Mouse (Mus musculus): ENCODE data around the gene Aqp7. TPM values are rescaled to one million over a fixed set of nuclear protein-coding genes. Genes with fewer than 3 reads are reported as not detected.

Gene Aqp7
- polyA plus RNA-seq, 1 experiment from 2014 or later, result not detected

DNA sequence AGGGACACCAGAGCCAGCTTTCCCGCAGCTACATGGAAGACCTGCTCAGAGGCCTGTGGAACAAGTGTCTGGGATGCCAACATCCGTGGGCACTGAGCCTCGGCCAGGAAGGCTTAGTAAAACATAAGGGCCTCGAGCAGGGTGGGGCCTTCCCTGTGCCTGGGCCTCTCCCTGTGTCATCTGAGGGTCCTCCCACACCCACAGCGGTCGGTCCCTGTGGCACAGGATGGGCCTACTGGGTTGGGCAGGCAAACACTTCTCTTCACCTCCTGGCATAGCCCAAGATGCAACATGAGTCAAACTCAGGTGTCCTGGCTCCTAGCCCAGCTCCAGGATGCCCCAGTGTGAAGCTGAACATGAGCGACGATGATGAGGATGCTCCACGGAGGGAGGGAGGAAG is 9.4 kb upstream of the Aqp7 start:
- peaks cover 5% of the 10 kb centered on the region for H3K27me3 ChIP-seq (replicated peaks)
- no peaks in the 10 kb centered on the region for H3K9me3 ChIP-seq
- ATAC-seq (ENCODE audit: extremely low read depth, insufficient number of reproducible peaks, low FRiP score, low TSS enrichment), result no peak
- no peaks in the 10 kb centered on the region for H3K36me3 ChIP-seq
- H3K9ac ChIP-seq, result no peak overlapping the region
- no peak overlapping the region for H3K27ac ChIP-seq (replicated peaks)
- WGBS, result 70% methylated on average over 9 of the region's 9 CpGs
- H3K4me2 ChIP-seq, result no peak overlapping the region
- peaks cover 23% of the 10 kb centered on the region for H3K4me1 ChIP-seq
- no peak overlapping the region for H3K4me3 ChIP-seq

DNA sequence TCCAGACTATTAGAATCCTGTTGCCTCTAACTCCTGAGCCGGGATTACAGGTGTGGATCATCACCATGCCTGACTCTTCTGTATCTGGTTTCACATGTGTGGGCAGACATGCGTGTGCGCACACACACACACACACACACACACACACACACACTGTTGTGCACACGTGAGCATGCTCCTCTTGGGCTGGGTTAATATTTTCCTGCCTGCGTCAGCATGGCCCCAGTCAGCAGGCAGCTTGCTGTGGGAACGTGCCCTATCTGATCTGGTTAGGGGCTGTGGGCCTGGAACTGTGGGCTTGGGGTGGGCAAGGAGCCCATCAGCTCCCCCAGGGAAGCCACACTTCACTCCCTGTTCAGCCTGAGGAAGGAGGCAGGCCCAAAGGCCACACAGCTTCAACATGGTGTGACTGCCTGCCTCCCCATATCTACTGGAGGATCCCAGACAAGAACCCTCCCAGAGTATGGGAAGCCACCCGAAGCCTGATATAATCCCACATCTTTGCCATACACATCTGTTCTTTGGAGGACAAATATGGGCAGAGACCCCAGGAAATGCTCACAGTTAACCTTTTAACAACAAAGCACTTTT is 8.9 kb upstream of the Aqp7 start:
- Histone ChIP-seq H3K27ac (replicated peaks) (no peak overlapping the region), H3K4me2 (no peak overlapping the region), H3K4me3 (no peak overlapping the region), H3K4me1 (peaks cover 23% of the 10 kb centered on the region), H3K36me3 (no peaks in the 10 kb centered on the region), H3K27me3 (replicated peaks) (no peaks in the 10 kb centered on the region), H3K9me3 (no peaks in the 10 kb centered on the region), H3K9ac (no peak overlapping the region)
- 61% methylated on average over 7 of the region's 7 CpGs for WGBS
- no peak; the same call in 1 of the 2 replicates for ATAC-seq (ENCODE audit: extremely low read depth, insufficient number of reproducible peaks, low FRiP score, low TSS enrichment)

DNA sequence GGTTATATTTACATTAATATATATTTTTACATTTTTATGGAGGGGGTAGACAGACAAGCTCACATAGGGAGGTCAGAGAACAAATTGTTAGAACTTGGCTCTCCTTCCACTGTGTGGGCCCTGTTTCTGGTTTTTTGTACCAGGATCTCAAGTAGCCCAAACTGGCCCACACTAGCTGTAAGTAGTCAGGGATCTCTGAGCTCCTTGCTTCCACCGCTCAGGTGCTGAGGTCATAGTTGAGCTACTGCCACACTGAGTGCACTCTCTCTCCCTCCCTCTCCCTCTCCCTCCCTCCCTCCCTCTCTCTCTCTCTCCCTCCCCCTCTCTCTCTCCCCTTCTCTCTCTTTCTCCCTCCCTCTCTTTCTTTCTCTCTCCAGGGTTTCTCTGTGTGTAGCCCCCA is 8.3 kb upstream of the Aqp7 start:
- no peak overlapping the region for H3K9ac ChIP-seq
- 27% methylated on average over 1 of the region's 1 CpGs for WGBS
- no peak overlapping the region for H3K4me2 ChIP-seq
- H3K9me3 ChIP-seq, result no peaks in the 10 kb centered on the region
- H3K27ac ChIP-seq (replicated peaks), result no peak overlapping the region
- H3K27me3 ChIP-seq (replicated peaks), result no peaks in the 10 kb centered on the region
- H3K36me3 ChIP-seq, result no peaks in the 10 kb centered on the region
- ATAC-seq (ENCODE audit: extremely low read depth, insufficient number of reproducible peaks, low FRiP score, low TSS enrichment), result no peak
- no peak overlapping the region for H3K4me3 ChIP-seq
- H3K4me1 ChIP-seq, result peaks cover 23% of the 10 kb centered on the region

DNA sequence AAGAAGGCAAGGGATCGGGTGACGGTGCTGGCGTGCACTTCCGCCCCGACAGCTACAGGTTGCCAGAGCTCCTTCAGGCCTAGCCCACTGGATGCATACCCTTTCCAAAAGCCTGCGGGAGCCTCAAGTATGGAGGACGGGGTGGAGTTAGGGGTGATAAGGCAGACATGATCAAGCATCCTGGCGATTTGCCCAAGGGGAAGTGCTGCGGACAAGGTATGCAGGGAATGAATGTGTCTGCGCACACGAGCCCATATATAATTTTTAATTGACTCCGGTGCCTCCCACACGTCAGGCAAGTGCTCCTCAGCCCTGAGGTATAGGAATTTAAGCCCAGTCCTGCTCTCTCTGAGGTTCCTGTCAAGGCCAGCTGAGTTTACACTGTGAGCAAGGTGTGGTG is 7.2 kb upstream of the Aqp7 start:
- H3K36me3 ChIP-seq, result no peaks in the 10 kb centered on the region
- no peaks in the 10 kb centered on the region for H3K27me3 ChIP-seq (replicated peaks)
- no peaks in the 10 kb centered on the region for H3K9me3 ChIP-seq
- H3K4me1 ChIP-seq, result peaks cover 27% of the 10 kb centered on the region
- ATAC-seq (ENCODE audit: extremely low read depth, insufficient number of reproducible peaks, low FRiP score, low TSS enrichment), result peak; percentile 6; the same call in 1 of the 2 replicates
- H3K4me2 ChIP-seq, result peak overlapping the region; percentile 59
- peak overlapping the region; percentile 11; the same call in 1 of the 2 replicates for H3K4me3 ChIP-seq
- WGBS, result 25% methylated on average over 13 of the region's 13 CpGs
- H3K9ac ChIP-seq, result peak overlapping the region; percentile 47; the same call in 1 of the 2 replicates
- peak overlapping the region; percentile 70 for H3K27ac ChIP-seq (replicated peaks)

DNA sequence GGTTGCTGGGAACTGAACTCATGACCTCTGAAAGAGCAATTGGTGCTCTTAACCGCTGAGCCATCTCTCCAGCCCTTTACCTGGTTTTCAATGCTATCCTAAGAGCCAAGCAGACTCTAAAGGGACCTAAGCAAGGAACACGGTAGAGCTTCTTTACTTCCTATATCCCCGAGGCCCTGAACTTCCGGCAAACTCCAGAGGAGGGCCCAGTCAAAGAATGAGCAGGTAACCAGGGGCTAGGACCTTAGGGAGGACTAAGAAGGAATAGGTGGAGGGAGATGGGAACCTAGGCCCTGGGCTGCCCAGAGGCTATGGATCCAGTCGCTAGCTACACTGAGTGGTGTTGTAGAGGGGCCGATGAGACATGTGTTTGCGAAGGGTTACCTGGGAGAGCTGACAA is 3.8 kb upstream of the Aqp7 start:
- Histone ChIP-seq H3K4me2 (no peak overlapping the region), H3K4me3 (no peak overlapping the region), H3K9me3 (no peaks in the 10 kb centered on the region), H3K9ac (no peak overlapping the region), H3K27ac (replicated peaks) (no peak overlapping the region), H3K36me3 (no peaks in the 10 kb centered on the region), H3K4me1 (peaks cover 39% of the 10 kb centered on the region), H3K27me3 (replicated peaks) (no peaks in the 10 kb centered on the region)
- no peak for ATAC-seq (ENCODE audit: extremely low read depth, insufficient number of reproducible peaks, low FRiP score, low TSS enrichment)
- WGBS, result 75% methylated on average over 7 of the region's 7 CpGs

DNA sequence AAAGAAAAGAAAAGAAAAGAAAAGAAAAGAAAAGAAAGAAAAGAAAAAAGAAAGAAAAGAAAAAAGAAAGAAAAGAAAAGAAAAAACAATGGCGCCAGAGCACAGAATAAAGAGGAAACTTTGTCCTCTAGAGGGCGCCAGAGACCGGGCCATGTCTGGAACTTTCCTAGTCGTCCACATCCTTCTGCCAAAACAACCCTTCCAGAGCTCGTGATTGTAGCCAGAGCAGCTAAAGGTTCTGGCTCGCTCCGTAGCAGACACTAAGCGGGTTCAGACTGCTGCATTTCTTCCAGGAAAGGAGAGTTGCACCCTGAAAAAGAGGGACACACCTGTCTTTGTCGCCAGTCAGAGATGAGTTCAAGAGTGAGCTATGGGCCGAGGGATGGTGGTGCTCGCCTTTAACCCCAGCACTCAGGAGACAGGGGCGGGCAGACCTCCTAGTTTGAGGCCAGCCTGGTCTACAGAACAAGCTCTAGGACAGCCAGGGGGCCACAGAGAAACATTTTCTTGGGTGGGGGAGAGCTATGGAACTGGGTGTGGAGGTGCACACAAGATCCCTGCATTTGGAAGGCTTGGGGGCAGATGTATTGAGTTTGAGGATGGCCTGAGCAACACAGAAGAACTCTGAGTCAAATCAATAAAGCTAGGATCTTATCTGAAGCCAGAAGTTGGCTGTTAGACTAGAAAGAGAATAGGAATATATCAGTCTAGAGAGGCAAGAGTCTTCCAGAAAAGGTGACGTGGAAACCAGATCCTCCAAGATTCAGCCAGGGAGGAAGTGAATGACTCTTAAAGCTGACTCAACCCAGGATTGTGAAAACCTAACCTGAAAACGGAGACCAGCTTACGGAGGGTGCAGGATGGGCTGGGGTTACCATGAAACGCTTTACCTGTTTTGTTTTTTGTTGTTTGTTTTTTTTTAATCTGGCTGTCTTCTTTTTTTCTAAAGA is 3.1 kb upstream of the Aqp7 start:
- no peaks in the 10 kb centered on the region for H3K9me3 ChIP-seq
- H3K4me1 ChIP-seq, result peaks cover 40% of the 10 kb centered on the region
- no peaks in the 10 kb centered on the region; the same call in 1 of the 2 replicates for H3K27me3 ChIP-seq (replicated peaks)
- no peak overlapping the region for H3K27ac ChIP-seq (replicated peaks)
- H3K9ac ChIP-seq, result peak overlapping the region; percentile 74
- peak overlapping the region; percentile 21 for H3K4me3 ChIP-seq
- peak overlapping the region; percentile 63 for H3K4me2 ChIP-seq
- no peaks in the 10 kb centered on the region for H3K36me3 ChIP-seq
- 32% methylated on average over 16 of the region's 16 CpGs for WGBS
- ATAC-seq (ENCODE audit: extremely low read depth, insufficient number of reproducible peaks, low FRiP score, low TSS enrichment), result no peak

DNA sequence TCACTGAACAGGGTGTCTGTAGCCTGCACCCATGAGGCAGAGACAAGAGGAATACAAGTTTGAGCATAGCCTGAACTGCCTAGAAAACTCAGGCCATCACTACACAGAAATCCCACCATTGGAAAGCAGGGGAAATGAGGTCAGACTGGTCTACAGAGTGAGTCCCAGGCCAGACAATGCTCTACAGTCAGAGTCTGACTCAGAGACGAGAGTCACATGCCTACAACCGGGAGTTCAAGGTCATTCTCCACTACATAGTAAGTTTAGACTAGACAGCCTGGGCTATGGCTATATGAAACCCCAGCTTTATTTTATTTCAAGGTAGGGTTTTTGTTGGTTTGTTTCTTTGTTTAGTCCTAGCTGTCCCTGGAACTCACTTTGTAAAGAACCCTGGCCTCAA is 987 bp upstream of the Aqp7 start:
- Histone ChIP-seq H3K27me3 (replicated peaks) (no peaks in the 10 kb centered on the region; the same call in 1 of the 2 replicates), H3K36me3 (no peaks in the 10 kb centered on the region), H3K4me1 (peaks cover 26% of the 10 kb centered on the region), H3K4me3 (no peak overlapping the region), H3K4me2 (no peak overlapping the region), H3K9me3 (no peaks in the 10 kb centered on the region), H3K27ac (replicated peaks) (no peak overlapping the region), H3K9ac (0 out of 2 replicates have a peak overlapping the region, but pooled peaks have one; percentile 33)
- whole genome bisulfite sequencing, result 38% methylated on average over 2 of the region's 2 CpGs
- ATAC-seq (ENCODE audit: extremely low read depth, insufficient number of reproducible peaks, low FRiP score, low TSS enrichment), result no peak

DNA sequence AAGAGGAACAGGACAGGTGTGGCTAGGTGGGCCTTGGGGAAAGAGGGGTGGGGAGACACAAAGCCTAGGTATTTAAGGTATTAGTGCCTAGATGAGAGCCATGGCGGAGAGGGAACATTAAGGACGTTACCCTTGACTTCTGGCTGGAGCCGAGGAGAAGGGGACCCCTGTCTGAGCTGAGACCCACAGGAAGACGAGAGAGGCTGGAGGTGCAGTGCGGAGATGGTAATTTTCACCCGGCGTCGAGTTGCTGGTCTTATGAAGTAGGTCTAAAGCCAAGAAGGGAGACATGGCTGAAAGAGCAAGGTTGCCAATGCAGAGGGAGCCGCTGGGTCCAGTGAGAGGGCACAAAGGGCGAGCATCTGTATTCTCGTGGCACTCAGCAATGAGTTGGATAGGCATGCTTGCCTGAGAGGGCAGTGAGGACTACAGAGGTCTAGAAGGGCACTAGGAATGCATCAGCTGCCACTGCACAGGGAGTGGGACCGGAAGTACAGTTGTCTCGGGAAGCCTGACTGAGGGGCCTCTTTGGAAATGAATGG is 1.6 kb downstream of the Aqp7 start:
- no peak overlapping the region for H3K4me3 ChIP-seq
- no peaks in the 10 kb centered on the region for H3K36me3 ChIP-seq
- no peaks in the 10 kb centered on the region; the same call in 1 of the 2 replicates for H3K27me3 ChIP-seq (replicated peaks)
- H3K4me2 ChIP-seq, result no peak overlapping the region
- no peaks in the 10 kb centered on the region for H3K9me3 ChIP-seq
- H3K9ac ChIP-seq, result no peak overlapping the region
- H3K4me1 ChIP-seq, result peaks cover 26% of the 10 kb centered on the region
- no peak overlapping the region for H3K27ac ChIP-seq (replicated peaks)
- whole genome bisulfite sequencing, result 75% methylated on average over 13 of the region's 13 CpGs
- no peak for ATAC-seq (ENCODE audit: extremely low read depth, insufficient number of reproducible peaks, low FRiP score, low TSS enrichment)

DNA sequence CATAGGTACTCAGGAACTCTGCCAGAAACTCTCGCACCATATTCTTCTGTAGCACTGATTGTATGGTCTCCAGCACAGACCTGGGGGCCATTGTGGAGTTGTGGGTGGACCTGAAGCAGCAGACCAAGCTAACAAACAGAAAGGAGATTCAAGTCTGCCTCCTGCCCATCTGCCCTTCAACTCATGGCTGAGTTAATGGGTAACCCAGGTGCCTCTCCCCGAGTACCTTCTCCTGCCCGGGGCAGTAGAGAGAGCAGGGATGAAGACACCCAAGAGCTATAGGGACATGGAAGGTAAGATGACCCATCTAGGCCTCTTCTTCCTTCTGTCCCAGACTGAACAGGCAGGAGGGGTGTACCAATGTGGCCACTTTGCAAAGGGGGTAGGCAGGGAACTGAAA is 2.7 kb downstream of the Aqp7 start:
- Histone ChIP-seq H3K4me2 (no peak overlapping the region), H3K36me3 (no peaks in the 10 kb centered on the region), H3K4me1 (peaks cover 22% of the 10 kb centered on the region), H3K9ac (no peak overlapping the region), H3K4me3 (no peak overlapping the region), H3K27ac (replicated peaks) (no peak overlapping the region), H3K27me3 (replicated peaks) (no peaks in the 10 kb centered on the region; the same call in 1 of the 2 replicates), H3K9me3 (no peaks in the 10 kb centered on the region)
- 79% methylated on average over 3 of the region's 3 CpGs for WGBS
- no peak for ATAC-seq (ENCODE audit: extremely low read depth, insufficient number of reproducible peaks, low FRiP score, low TSS enrichment)

DNA sequence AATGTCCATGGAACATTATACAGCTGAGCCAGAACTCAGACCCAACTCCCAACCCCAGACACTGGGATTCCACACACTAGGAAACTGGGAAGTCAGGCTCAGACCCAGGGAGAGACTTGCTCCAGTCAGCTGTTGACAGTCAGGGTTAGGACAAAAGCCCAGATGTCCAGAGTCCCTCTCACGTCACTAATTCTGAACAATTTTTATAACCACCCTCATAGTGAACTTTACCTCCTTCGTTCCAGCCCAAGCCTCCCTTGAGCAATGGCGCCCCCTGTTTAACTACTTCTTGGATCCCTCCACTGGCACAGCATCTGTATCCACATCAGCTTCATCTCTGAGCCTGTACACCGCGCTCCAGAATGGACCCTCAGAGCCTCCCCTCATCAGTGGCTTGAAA is 4.0 kb downstream of the Aqp7 start:
- H3K4me2 ChIP-seq, result no peak overlapping the region
- no peak overlapping the region for H3K27ac ChIP-seq (replicated peaks)
- no peak overlapping the region for H3K9ac ChIP-seq
- no peaks in the 10 kb centered on the region for H3K9me3 ChIP-seq
- no peaks in the 10 kb centered on the region; the same call in 1 of the 2 replicates for H3K27me3 ChIP-seq (replicated peaks)
- H3K36me3 ChIP-seq, result no peaks in the 10 kb centered on the region
- H3K4me1 ChIP-seq, result peaks cover 22% of the 10 kb centered on the region
- no peak for ATAC-seq (ENCODE audit: extremely low read depth, insufficient number of reproducible peaks, low FRiP score, low TSS enrichment)
- WGBS, result 68% methylated on average over 5 of the region's 5 CpGs
- H3K4me3 ChIP-seq, result no peak overlapping the region

DNA sequence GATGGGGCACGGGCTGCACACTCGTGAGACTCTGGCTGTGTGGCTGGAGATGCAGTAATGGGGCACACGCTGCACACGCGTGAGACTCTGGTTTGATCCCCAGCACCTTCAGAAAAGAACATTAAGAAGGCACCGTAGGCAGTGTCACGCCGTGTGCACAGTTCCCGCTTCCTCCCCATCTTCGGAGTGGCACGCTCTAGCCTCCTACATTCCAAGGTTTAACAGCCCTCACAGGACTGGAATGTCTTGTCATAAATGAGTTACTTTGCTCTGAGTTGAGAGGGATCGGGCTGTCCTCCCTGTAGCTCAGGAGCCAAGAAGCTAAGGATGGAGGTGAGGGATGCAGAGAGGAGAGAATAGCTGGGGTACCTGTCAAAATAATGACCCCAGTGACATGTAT is 5.1 kb downstream of the Aqp7 start:
- Histone ChIP-seq H3K27ac (replicated peaks) (no peak overlapping the region), H3K4me2 (no peak overlapping the region), H3K27me3 (replicated peaks) (no peaks in the 10 kb centered on the region; the same call in 1 of the 2 replicates), H3K4me1 (peaks cover 14% of the 10 kb centered on the region), H3K9ac (no peak overlapping the region), H3K4me3 (no peak overlapping the region), H3K9me3 (no peaks in the 10 kb centered on the region), H3K36me3 (no peaks in the 10 kb centered on the region)
- no peak for ATAC-seq (ENCODE audit: extremely low read depth, insufficient number of reproducible peaks, low FRiP score, low TSS enrichment)
- WGBS, result 72% methylated on average over 12 of the region's 12 CpGs

All from heart, embryonic 13.5 days (tissue).